Mouse (Mus musculus): ENCODE results near the gene Olfr1214. TPM values are rescaled to one million over a fixed set of nuclear protein-coding genes. Genes with fewer than 3 reads are reported as not detected.
"Not testable (repeated sequence)": the region's sequence is repeated elsewhere in the genome, so short reads cannot be mapped to it uniquely, and the experiment has no call there.

Olfr1214 gene
- not detected for total RNA-seq (2021)
- long read RNA-seq, experiment 1, result 0 reads
- long read RNA-seq, experiment 2, result 0 reads

DNA sequence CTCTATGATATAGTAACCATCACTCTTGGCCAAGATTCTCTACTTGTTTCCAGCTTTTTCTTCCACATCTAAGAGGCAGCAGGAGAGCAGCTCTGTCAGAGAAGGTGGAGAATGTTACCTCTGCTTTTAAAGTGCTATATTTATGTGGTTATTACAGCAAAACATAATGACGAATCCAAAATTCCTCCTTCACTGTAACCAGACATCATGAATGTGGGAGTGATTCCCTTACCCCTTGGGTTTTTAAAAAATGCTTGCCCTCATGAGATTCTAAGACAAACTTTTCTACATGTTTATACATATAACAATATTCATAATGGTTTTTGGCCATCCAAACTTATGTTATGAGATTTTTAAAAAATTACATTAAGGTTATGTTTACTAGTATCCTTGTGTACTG, at the start of gene Olfr1214:
TSS of gene Olfr1214 (minus strand) at position 101 of the 400 bp plus-strand sequence.
- intact Hi-C loops (cut with DNase I), result no loop called here
- no peak for DNase-seq
- Histone ChIP-seq H3K27ac (no peak within 1 kb of the TSS), H3K4me3 (no peak within 1 kb of the TSS)
- no peak for TF ChIP-seq CTCF (IDR thresholded peaks at IDR 0.05)

DNA sequence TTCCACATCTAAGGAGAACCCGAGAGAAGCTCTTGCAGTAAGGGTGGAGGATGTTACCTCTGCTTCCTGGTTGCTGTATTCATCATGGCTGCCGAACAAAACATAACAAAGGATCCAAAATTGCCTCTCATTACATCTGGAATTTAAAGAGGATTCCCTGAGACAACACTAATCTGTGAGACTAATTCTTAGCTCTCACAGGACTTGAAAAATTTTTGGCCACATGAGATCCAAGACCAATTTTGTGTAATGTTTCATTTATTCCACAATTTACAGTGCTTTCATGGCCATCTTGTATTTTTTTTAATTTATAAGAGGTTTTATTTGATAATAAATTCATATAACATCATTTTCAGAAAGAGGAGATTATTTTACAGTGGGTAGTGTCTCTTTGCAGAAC, 39.5 kb upstream of the Olfr1214 start, which contains the start of gene Olfr1217:
TSS of gene Olfr1217 (minus strand) at position 101 of the 400 bp plus-strand sequence.
- H3K27ac ChIP-seq, result no peak within 1 kb of the TSS
- no peak within 1 kb of the TSS for H3K4me3 ChIP-seq
- no peak for TF ChIP-seq CTCF (IDR thresholded peaks at IDR 0.05)
- intact Hi-C loops (cut with DNase I), result no loop called here
- no peak for DNase-seq

DNA sequence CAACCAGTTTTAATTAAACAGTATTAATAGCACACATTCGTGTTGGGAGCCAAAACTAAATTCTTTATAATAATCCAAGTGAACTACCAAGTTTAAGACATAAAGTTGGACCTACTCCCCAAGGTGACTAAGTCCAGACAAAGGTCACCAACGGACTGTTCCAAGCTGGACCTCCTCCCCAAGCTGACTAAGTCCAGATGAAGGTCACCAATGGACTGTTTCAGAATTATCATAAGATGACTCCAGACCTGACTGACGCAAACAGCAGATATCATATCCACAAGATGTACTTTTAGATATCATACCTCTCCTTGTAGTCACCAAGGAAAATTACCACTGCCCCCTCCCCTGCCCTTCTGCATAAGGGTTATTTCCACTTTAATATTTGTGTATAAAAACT, 29.0 kb upstream of the Olfr1214 start:
- DNase-seq; H3K4me3 ChIP-seq; H3K27ac ChIP-seq; intact Hi-C loops (cut with DNase I): not testable (repeated sequence)

DNA sequence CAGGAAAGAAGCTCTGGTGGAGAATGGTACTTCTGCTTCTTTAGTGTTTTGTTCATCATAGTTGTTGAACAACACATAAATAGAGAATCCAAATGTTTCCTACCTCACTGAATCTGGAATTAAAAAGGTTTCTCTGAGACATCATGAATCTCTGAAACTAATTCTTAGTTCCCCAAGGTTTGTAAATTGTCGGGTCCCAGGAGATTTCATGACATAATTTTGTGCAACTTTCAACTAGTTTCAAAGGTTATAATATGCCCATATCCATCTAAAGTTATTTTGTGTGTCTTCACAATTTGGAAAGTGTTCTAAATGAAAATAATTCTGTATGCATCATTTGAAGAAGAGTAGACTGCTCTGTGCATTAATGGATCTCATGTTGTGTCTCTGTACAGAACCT, 25.8 kb upstream of the Olfr1214 start, which contains the start of gene Olfr1216:
TSS of gene Olfr1216 (minus strand) at position 101 of the 400 bp plus-strand sequence.
- DNase-seq, result no peak
- intact Hi-C loops (cut with DNase I), result no loop called here
- H3K27ac ChIP-seq, result no peak within 1 kb of the TSS
- no peak for TF ChIP-seq CTCF (IDR thresholded peaks at IDR 0.05)
- no peak within 1 kb of the TSS for H3K4me3 ChIP-seq

DNA sequence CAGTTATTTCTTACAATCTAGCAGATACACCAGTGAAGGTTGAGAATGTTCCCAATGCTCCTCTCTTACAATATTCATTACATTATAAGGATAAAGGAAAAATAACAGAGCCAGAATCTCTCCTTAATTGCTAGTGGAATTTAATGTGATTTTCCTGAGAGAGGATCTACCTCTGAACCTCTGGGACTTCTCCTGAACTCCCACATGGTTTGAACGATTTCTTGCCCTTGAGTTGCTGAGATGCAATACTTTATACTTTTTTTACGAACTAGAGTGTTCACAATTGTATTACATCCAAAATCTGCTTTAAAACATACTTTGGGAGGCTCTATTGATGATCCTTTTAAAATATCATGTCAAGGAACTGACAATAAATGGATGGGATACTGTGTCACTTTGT, 14.4 kb upstream of the Olfr1214 start, which contains the start of gene Olfr1215:
TSS of gene Olfr1215 (minus strand) at position 101 of the 400 bp plus-strand sequence.
- Histone ChIP-seq H3K4me3 (no peak within 1 kb of the TSS), H3K27ac (no peak within 1 kb of the TSS)
- DNase-seq, result no peak
- intact Hi-C loops (cut with DNase I), result no loop called here
- TF ChIP-seq CTCF (IDR thresholded peaks at IDR 0.05), result no peak

DNA sequence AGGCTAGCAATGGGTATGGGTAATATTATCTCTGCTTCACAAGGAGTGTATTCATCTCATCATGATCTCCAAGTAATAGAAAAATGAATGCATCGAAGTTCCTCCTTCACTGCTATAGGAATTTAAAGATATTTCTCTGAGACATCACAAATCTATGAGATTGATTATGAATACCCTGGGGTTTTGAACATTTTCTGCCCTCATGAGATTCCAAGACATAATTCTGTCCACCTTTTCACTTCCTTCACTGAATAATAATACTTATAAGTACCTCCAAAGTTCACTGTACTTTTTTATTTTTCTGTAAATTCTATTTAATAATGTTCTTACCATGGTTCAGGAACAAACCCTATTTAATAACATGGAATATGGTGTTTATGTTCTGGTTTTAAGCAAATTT, 12.3 kb downstream of the Olfr1214 start, which contains the start of gene Gm13762:
TSS of gene Gm13762 (minus strand) at position 101 of the 400 bp plus-strand sequence.
- H3K27ac ChIP-seq, result no peak within 1 kb of the TSS
- no peak within 1 kb of the TSS for H3K4me3 ChIP-seq
- TF ChIP-seq CTCF (IDR thresholded peaks at IDR 0.05), result no peak
- intact Hi-C loops (cut with DNase I), result no loop called here
- no peak for DNase-seq

DNA sequence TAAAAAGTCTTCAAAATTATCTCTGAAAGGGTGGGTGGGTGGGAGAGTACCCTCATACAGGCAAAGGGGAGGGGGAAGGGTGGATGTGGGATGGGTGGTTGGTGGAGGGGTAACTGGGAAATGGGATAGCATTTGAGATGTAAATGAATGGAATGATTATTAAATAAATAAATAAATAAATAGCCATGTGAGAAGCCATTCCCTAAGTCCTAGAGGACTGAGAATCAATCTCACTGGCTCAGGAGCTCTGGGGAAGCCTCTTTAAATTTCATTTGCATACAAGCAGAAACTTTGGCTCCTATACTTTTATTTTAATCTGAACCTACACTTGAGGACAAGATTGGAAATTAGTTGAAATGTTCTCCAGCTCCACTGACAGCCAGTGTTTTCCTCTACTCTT, 38.8 kb downstream of the Olfr1214 start, which contains the start of gene Olfr1212:
TSS of gene Olfr1212 (plus strand) at position 301 of the 400 bp plus-strand sequence.
- Histone ChIP-seq H3K27ac (no peak within 1 kb of the TSS), H3K4me3 (no peak within 1 kb of the TSS)
- TF ChIP-seq CTCF (IDR thresholded peaks at IDR 0.05), result no peak
- no peak for DNase-seq
- intact Hi-C loops (cut with DNase I), result no loop called here

DNA sequence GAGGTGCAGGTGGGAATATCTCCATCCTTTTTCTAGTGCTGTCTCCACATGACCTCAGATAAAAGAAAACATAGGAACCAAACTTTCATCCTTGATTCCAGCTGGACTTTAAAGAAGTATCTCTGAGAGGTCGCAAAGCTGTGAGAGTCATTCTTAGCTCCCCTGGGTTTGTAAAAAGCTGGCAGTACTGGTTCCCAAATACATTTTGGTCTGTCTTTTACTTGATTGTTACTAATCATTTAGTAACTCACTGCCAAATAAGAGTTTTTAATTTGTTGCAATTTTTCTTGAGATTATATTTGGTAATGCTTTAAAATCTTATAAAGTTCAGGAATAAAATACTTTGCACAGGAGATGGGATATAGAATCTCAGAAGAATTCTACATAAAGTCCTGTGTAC, 54.4 kb downstream of the Olfr1214 start, which contains the start of gene Olfr1211:
TSS of gene Olfr1211 (minus strand) at position 101 of the 400 bp plus-strand sequence.
- TF ChIP-seq CTCF (IDR thresholded peaks at IDR 0.05), result no peak
- DNase-seq, result no peak
- intact Hi-C loops (cut with DNase I), result no loop called here
- Histone ChIP-seq H3K27ac (no peak within 1 kb of the TSS), H3K4me3 (no peak within 1 kb of the TSS)

Other genes with a start within 250 kb of the Olfr1214 start
- gene Olfr1198, start 241.3 kb downstream of the Olfr1214 start, total RNA-seq (2021), result not detected
- gene Olfr1199, start 232.2 kb downstream of the Olfr1214 start, total RNA-seq (2021), result not detected
- gene Olfr1200, start 222.2 kb downstream of the Olfr1214 start, total RNA-seq (2021), result not detected
- gene Olfr1201, start 199.6 kb downstream of the Olfr1214 start, total RNA-seq (2021), result not detected
- not detected for gene Olfr1202, start 178.2 kb downstream of the Olfr1214 start, total RNA-seq (2021)
- not detected for gene Olfr1205, start 162.9 kb downstream of the Olfr1214 start, total RNA-seq (2021)
- gene Olfr1204, start 143.4 kb downstream of the Olfr1214 start, total RNA-seq (2021), result not detected
- gene Olfr1206, start 129.4 kb downstream of the Olfr1214 start, total RNA-seq (2021), result not detected
- not detected for gene Olfr1208, start 90.3 kb downstream of the Olfr1214 start, total RNA-seq (2021)
- not detected for gene Olfr1209, start 77.5 kb downstream of the Olfr1214 start, total RNA-seq (2021)
- gene Olfr1211, start 54.5 kb downstream of the Olfr1214 start, total RNA-seq (2021), result not detected
- not detected for gene Olfr1212, start 38.7 kb downstream of the Olfr1214 start, total RNA-seq (2021)
- gene Gm13762, start 12.4 kb downstream of the Olfr1214 start, total RNA-seq (2021), result not detected
- gene Olfr1215, start 14.3 kb upstream of the Olfr1214 start, total RNA-seq (2021), result not detected
- gene Olfr1216, start 25.7 kb upstream of the Olfr1214 start, total RNA-seq (2021), result not detected
- not detected for gene Olfr1217, start 39.4 kb upstream of the Olfr1214 start, total RNA-seq (2021)
- not detected for gene Olfr1218, start 68.5 kb upstream of the Olfr1214 start, total RNA-seq (2021)
- gene Olfr1219, start 90.9 kb upstream of the Olfr1214 start, total RNA-seq (2021), result not detected
- gene Olfr1220, start 114.2 kb upstream of the Olfr1214 start, total RNA-seq (2021), result not detected
- not detected for gene Olfr1221, start 124.6 kb upstream of the Olfr1214 start, total RNA-seq (2021)
- gene Olfr1222, start 140.4 kb upstream of the Olfr1214 start, total RNA-seq (2021), result not detected
- gene Olfr1223, start 158.9 kb upstream of the Olfr1214 start, total RNA-seq (2021), result not detected
- not detected for gene Olfr1224-ps1, start 171.4 kb upstream of the Olfr1214 start, total RNA-seq (2021)
- not detected for gene Olfr1225, start 182.0 kb upstream of the Olfr1214 start, total RNA-seq (2021)
- gene Olfr1226, start 207.4 kb upstream of the Olfr1214 start, total RNA-seq (2021), result not detected

Measured in gastrocnemius, adult 2 months (tissue).